Mouse (Mus musculus) cerebellum, adult 18-20 months (tissue): ENCODE data around the gene Map3k5.

Experiments used
- DNase-seq, 2 experiments: peaks; one replicate each; pipeline ENCODE4 v3.0.0; 2021

Gene Map3k5

GRCm38 (mm10) chr10:20060320-20060970 lies 126.2 kb downstream of the Map3k5 start:
- no peak for DNase-seq

DNA sequence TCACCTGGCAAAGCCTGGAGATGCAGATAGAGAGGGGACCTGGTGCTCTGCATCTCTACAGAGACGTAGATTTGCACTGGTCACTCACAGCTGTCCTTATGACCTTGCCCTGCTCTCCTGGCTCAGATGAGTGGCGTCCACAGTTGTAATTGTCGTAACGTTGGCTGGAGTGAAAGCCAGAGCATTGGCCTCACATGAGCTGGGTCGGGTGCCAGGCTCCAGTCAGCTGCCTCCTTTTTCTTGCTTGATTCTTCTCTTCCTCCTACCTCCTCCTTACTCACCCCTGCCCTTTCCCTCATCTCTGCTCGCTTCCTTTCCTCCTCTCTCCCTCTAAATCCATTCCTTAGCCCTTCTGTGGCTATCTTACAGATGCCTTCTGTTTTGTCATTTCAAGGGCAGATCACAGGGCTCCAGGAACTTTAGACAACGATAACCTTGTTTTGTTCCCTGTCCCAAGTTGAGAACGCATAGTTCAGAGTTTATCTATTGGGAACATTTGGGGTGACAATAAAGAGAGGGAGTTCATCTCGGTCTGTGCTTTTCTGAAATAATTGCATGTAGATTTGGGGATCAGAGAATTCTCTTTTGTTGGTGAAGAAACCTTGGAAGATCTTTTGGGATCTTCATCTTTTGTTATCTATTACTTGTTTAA lies 130.4 kb downstream of the Map3k5 start:
- no peak for DNase-seq

DNA sequence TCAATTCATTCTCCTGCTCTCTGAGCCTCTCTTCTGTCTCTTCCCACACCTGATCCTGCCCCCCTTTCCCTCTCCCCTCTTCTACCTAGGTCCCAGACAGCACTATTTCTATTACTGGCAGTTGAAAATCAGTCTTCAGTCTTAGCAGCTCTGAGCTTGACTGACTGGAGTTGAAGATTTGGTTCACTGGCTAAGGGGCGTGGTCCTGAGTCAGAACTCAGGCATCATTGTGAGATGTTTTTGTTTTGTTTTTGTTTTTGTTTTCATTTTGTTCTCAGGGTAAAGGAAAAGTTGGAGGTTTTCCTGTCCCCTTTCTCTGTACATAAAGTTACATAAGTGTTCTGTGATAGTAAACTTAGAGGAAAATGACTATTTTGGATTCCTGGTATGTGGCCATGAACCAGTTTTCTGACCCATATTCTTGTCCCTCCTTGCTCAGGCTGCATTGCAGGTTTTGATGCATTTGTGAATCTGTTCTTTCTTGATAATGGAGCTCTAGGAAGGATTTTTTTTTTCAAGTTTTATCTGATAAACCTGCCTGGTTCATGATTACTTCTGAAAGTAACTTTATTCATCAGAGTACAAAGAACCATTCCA lies 131.9 kb downstream of the Map3k5 start:
- DNase-seq = no peak

GRCm38 (mm10) chr10:20069771-20070460 lies 135.6 kb downstream of the Map3k5 start:
- no peak for DNase-seq

DNA sequence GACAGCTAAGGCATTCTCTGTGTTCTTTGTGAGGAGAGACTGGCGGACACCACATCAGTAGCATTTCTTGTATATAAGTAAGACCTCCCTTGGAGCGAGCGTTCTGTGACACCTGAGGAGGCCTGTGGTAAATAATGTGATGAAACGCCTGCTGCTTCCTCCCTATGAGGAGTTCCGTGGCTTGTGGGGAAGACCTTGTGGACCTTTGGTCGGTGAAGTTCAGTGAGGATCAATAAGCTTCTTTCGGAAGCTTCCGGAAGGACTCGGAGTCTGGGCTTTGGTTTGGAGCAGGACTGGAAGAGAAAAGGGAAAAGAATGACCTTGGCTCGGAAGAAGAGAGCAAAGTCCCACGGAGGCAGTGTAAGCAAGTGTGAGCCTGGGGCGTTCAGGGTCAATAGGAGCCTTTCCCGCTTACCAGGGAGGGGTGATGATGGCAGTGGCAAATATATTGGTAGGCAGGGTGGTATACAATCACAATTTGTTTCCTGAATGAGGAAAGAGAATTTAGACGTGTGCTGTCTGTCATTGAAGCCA lies 136.4 kb downstream of the Map3k5 start:
- no peak for DNase-seq

GRCm38 (mm10) chr10:20071716-20072115 lies 137.4 kb downstream of the Map3k5 start:
- no peak for DNase-seq

DNA sequence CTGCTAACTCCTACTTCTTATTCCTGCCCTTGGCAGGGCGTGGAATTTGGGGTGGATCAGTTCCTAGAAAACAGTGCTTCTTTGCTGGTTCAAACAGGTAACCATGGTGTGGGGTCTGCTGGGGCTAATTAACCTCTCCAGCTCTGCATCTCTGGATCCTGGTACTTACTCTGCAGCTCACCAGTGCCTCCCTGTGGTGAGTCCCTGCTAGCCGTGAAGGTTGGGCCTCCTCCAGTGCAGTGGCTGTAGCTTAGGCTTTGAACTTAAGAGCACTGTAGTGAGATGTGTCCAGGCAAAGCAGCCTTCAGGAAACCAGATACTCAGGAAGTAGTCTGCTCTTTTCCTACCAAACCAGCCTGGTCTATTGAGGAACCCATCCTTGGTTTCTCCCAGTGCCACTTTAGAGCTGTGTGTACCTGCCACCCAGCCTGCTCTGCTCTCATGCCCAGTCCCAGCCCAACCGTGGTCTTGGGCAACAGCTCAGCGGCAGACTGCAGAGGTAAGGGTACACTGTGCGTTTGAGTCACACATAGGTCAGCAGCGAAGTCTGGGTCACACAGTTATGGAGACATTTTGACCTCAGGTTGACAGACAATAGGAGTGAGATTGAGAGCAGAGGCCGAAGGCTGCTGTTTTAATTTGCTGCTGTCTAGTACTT lies 139.1 kb downstream of the Map3k5 start:
- peak; percentile 84 to 87 for DNase-seq

- no peak for DNase-seq
Measured at GRCm38 (mm10) chr10:20076541-20077469, 142.5 kb downstream of the Map3k5 start.

GRCm38 (mm10) chr10:20078350-20078749 lies 144.1 kb downstream of the Map3k5 start:
- DNase-seq = no peak

DNA sequence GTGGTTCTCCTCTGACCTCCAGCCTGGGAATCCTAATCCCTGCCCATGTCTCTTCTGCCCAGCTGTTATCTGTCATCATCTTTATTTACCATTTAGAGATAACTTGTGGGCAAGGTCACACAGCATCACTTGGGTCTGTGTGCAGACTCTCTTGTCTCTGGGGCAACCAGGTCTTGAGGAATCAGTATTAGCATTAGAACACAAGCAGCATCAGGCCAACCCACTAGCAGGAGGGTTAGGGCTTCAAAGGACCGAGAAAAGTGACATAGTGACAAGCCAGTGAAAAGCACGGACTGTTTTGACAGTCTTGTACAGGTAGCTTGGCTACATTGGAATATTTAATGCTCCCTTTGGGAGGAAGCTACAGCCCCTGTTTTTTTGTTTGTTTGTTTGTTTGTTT lies 153.6 kb downstream of the Map3k5 start:
- no peak for DNase-seq

- no peak for DNase-seq
Measured at GRCm38 (mm10) chr10:20089026-20089425, 154.8 kb downstream of the Map3k5 start.

- DNase-seq = no peak
Measured at GRCm38 (mm10) chr10:20090171-20090570, 155.9 kb downstream of the Map3k5 start.

DNA sequence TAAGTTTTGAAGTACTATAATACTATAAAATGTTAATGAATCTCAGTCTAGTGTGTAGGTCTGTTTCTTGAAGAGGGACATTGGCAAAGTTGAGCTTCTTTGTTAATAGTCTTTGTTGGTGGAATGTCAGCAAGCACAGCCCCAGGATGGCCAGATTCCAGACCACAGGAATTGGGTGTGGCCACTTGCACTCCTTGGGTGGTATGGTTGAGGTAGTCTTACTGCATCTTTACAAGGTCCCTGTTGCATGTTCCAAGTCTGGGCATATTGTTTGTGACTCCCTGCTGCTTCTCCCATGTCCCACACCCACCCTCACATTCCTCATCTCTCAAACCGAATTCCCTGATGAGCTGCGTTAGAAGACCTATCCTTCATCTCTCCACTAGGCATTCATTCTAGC lies 157.1 kb downstream of the Map3k5 start:
- no peak for DNase-seq

DNA sequence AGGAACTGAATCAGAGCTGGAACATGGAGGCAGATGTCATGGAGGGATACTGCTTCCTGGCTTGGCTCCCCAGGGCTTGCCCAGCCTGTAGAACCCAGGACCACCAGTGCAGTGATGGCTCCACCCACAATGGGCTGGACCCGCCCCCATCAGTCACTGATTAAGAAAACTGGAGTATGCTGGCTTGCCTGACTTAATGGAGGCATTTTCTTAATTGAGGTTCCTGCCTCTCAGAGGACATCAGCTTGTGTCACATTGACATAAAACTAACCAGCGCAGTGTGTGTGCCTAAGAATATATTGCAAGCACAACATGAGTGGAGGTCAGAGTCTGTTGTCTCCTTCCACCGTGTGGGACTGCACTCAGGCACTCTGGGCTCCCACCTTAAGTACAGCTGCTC lies 158.1 kb downstream of the Map3k5 start:
- no peak for DNase-seq

DNA sequence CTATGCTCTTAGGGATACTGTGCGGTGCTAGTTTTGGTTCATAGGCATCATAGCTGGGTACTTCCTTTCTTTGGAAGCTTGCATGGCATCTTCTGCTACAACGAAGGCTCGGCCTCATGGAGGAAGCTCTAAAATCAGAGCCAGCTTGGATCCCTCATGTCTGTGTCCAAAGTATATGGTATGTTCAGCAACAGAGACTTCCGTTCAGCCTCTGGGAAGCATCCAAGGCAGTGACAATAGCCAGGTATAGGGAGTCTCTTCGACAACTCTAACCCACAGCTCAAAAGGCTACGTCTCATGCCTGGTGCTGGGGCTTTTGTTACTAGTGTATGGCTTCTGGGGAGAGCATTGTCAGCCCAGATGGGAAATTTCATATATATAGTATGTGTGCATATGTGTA lies 167.2 kb downstream of the Map3k5 start:
- DNase-seq = no peak

DNA sequence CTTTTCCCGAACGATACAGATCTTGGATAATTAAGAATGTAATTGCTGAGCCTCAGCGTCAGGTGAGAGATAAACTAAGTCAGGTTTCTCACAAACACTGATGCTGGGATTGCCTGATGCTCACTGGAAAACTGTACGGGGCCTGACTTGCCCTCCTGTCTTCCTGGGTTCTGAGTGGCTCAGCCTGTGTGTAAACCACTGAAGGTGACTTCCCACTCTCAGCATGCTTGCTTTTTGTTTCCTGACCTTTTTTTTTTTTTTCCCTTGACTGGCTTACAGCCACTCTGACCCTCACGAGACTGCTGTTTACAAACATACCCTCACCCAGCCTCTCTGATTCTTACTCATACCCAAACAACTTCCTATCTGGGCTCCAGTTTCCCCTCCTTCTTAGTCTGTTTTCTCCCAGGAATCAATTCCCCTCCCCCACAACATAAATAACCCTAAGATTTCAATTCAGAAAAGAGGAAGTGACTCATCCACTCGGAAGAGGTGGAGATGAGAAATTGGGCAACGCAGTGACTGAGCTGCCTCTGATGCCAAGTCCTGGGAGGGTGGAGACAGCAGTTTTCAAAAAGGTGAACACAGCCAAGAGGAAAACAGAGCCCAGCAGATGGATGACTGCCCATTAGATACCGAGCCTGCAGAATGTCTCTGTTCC lies 170.1 kb downstream of the Map3k5 start:
- peak; percentile 77 to 87 for DNase-seq

DNA sequence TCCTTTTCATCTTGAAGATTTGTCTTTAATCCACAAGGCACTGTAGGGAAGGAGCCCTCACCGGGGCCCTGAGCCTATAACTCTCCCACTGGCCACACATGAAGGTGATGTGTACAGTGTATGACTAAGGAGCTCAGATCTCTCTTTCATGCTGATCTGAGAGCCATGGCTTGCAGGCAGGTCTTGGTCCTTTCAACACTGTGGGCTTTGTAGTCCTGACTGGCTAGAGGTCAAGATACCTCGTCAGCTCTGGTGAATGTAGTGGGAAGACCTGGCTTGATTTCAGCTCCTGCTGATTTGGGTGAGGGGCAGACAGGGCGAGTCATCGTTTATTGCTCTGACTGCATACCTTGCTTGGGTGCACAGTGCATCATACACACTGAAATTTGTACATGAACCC lies 171.3 kb downstream of the Map3k5 start:
- DNase-seq = no peak

DNA sequence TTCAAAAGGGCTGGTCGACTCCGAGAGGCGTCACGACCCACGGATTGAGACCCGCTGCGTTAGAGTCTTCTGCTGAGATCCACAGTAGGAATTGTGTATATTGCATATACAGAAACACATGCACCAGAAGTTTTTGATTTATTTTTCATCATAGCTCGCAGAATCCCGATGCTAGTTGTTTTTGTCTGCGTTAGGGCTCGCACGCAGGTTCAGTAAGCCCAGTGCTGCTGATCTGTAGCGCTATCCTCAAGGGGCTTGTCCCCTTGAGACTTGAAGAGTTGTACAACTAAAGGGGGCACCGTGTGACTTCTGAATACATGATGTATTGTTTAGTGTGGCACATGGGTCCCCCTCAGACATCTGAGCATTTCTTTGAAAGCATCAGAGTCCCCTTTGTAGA lies 172.8 kb downstream of the Map3k5 start:
- no peak for DNase-seq

DNA sequence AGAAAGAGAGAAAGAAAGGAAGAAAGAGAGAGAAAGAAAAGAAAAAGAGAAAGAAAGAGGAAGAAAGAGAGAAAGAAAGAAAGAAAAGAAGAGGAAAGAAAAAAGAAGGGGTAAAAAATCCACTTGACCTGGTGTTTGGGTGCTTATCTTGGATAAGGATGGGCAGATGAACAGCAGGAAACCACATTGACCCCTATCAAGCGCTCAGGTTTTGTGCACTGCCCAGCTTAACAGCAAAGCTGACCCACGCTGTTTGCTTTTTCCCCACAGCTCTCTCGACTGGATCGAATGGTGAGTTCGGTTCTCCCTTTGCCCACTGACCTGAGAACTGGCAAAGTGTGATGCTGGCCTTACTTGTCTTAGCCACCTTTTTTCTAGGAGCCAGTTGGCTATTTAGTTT lies 177.2 kb downstream of the Map3k5 start:
- DNase-seq = no peak

DNA sequence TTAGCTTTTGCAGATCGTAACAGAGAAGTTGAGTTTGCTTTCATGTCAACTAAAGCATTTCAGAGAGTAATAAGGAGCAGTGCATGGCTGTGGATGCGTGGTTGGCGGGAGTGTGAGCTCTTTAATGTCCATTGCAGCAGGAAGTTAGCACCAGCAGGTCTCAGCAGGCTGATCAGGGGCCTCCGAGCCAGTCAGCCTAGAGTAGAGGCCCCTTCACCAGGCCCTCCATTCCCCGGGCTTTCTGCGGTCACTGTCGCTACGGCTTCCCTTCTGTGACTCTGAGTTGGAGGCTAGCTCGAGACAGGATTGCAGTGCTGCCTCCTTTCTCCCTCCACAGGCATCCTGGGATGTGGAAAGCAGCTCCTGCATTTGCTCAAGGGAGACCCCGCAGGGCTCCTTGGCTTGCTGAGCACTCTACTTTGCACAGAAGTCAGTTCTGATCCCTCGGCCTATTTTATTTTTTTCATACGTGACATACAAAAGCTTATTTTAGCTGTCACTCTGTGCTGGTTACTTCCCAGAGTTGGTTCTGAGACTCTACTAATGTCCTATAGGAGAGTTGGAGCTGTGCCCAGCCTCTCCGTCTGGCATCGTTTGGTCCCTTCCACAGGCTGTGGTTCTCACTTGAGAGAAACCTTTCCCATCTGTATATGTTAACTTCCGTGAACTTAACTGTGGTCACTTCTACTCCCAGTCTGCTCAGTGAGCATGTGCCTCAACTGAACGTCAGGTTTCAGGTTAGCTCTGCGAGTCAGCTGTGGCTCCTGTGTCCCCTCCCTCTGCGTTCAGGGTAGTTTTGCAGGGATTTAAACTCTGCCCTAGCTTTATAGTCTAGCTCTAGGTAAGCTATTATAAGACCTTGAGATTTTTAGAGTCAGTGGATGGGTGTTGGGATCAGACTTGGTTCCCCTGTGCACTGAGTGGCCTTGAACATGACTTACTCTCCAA lies 178.0 kb downstream of the Map3k5 start:
- DNase-seq = peak; percentile 68 to 69
